Mouse (Mus musculus): Measurements from ENCODE around the gene H2-Oa.

Gene H2-Oa

DNA sequence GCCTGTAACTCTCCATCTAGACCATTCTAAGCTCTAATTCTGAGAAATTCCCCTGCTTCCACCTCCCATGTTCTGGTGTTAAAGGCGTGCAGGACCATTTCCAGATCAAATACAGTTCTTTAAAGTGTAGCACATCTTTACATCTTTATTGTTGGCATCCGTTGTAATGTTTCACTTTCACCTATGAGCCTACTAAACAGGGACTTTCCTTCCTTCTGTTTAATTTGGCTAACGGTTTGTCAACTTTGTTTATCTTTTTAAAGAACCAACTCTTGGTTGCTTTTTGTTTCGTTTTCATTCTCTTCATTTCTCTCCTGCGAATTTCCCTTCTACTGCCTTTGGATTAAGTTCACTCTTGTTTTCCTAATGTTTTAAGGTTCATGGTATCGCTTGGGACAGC lies 10.7 kb downstream of the H2-Oa start:
- DNase-seq: no peak

DNA sequence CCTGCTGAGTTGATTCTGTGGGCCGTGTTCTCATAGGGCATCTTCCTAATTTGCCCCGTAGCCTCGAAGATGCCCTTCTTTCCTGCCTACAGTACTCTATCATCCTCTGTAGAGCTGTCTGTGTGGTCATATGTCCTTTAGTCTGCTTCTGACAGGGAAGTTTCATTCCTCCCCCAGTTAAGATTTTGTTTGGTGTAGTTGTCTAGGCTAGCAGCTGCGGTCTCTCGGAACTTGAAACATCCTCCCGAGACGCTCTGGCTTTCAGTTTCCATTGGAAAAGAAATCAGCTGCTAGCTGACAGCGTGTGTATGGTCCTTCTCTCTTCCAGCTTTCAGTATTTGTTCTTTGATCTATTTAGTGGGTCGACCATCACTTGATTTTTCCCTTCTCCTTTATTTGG lies 12.7 kb downstream of the H2-Oa start:
- no peak for DNase-seq

DNA sequence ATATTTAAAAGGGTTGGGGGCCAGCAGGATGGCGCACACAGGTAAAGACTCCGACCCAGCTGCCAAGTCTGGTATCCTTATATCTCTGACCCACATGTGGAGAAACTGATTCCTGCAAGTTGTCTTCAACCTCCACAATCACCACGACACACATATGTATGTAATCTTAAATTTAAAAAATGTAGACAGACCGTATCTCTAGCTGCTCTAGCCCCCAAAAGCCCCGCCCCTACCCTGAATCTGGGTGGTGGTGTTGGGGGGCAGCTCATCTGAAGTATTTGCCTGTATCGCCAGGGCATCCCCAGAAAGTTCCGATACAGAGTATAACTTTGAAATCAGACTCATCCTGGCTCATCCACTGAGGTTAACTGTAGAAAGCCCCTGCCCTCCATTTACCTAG lies 14.4 kb downstream of the H2-Oa start:
- no peak for DNase-seq

DNA sequence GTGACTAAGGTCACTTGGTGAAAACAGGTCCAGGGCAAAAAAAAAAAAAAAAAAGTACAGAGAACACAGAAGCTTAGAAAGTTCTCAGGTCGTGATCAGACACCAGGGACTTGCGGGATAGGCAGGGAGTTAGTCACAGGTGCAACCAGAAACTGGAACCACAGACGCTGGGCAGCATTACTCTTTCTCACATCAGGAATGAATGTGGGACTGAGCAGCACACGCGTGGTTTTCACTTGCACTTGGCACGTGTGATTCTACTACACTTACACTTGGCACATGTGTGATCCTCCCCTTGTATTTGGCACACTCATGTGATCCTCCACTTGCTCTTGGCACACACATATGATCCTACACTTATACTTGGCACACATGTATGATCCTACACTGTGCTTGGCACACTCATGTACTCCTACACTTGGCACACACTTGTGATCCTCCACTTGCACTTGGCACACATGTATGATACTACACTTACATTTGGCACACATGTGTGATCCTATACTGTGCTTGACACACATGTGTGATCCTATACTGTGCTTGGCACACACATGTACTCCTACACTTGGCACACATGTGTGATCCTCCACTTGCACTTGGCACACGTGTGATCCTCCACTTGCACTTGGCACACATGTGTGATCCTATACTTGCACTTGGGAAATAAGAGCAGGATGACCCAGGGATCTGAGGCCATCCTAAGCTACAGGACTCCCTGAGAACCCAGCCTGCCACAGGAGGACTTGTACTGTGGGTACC lies 15.1 kb downstream of the H2-Oa start:
- no peak for DNase-seq

DNA sequence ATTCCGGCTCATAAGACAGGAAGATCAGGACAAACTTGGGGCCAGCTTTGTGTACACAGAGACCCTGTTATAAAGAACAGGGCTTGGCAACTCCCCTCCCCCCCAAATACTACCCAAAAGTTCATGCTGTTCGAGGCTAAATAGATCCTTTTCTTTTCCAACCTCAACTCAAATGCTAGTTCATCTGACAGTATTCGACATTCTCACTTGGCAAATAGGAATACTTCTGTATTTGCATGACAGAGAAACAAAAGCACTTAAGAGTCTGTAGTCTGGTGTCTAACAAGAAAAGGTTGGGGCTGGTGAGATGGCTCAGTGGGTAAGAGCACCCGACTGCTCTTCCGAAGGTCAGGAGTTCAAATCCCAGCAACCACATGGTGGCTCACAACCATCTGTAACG lies 16.3 kb downstream of the H2-Oa start:
- DNase-seq: no peak

DNA sequence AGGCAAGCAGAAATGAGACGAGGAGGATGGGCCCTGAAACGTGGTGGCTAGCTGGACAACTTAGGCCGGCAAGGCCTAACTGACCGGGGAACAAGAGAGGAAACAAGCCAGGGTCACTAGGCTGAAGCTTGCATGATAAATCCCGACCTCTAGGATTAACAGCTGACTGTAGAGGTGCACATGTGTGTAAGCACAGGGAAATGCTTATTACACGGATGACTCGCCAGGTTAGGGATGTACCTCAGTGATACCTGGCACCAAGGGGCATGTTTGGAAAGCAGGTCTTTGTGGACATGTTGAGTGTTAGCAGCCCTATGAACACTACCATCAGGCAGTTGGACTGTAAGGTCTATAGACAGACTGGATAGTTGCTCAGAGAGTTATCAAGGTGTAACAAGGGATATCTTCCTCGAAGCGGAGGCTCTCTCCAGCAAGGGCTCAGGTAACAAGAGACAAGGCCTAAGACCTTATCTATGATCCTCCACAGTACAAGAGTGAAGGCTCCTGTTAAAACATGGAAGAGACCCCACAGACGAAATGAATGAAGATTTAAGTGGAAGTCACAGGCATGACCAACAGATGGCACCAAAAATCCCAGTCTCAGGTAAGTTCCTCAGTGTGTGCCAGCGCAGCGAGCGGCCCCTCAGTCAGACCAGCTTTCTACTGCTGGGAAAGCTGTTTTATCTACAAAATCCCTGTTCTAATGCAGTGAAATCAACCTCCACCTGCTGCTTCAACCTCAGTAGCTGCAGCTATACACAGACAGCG lies 17.1 kb downstream of the H2-Oa start:
- DNase-seq: peak; percentile 23

DNA sequence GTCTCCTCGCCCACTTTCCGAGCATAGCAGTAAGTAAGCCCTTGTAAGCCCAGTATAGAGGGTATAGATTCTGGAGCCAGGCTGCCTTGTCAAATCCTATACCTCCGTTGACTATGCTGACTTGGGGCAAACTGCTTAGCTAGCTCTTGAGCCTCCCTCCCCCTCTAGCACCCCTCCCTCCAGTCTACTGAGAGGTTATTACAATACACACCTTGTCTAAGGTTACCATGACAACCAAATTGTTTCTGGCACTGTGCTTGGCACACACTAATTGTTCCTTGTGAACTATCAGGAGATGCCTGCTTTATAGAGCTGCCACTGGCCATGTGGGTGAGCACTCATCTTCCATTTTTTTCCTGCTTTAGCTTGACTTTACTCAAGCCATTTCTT lies 17.7 kb downstream of the H2-Oa start:
- peak; percentile 17 for DNase-seq

DNA sequence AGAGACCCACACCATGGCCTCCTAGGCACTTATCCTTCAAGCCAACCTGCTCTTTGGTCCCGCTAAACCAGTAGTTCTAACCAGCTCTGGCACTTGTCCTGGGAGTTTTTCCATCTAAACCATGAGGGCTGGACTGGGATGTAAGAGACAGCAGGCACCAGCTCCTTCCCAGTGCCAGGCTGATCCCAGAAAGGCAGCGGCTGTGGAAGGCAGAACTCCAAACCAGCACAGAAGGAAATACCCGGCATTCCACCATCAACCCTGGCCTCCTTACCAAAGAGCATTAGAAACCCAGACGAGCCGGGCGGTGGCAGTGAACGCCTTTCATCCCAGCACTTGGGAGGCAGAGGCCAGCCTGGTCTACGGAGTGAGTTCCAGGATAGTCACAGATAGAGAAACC lies 18.2 kb downstream of the H2-Oa start:
- no peak for DNase-seq

DNA sequence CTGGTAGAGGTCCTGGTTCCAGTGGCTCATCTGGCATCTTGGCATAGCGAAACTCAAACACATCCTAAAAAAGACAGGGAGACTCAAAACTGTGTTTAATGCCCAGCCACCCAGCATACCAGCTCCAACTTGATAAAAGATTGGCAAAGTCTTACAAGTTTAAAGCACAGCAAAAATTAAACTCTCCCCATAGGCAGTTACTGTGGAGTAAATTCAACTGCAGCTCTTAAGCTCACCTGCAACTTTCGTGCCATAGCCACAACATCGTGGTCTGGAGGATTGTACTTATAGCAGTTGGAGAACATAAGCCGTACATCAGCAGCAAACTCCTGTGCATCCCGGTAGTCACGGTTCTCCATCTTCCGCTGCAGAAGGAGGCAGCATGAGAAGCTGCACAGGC lies 22.0 kb downstream of the H2-Oa start:
- no peak for DNase-seq

DNA sequence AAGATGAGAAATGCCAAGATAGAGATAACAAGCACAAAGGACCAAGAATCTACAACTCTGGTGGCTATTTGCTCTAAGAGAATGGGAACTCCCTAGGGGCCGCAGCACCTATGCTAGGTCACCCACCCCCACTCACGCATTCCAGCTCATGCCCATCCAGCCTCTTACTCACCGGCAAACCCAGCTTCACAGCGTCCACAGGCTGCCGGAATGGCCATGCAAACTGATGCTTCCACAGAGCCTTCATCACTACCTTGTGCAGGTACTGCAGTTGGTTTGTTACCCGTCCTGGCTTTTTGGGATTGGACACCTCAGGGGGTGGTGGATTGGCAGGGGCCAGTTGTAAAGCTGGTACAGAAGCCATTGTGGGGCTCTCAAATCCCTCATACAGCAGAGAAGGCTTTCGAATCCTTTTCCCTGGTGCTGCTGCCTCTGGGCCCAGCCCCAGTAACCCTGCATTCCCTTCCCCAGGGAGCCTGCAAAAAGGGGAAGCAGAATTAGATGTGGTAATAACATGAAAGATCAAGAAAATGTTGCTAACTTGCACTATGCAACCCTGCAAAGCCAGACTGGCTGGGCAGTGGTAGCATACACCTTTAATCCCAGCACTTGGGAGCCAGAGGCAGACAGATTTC lies 24.7 kb downstream of the H2-Oa start:
- peak; percentile 57 for DNase-seq

DNA sequence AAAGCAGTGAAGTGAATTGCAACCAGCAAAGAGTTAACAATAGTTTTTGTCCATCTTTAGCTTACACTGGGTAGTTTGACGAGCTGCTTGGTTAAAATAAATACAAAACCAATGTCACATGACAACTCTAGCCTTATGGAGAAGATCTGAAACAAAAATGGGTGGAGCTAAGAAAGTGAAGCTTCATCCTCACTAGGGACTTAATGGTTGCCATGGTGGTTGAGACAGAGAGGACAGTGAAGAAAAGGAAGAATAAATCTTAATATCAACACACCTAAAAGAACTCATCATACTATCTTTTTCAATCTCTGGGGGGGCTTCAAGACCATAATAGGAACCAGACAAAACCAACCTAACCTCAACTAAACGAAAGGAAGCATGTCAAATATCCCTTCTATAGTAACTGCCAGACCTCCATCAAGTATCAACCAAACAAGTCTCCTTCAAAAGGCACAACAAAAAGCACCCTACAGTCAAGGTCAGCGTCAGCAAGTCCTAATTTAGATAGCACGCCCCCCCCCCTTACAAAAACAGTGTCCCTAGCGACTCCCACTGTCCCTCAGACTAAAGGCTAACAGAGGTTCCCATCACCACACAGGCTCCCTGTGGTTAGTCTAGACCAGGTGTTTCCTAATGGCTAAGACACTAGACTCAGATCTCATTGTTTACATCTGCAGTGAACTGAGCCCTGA lies 25.4 kb downstream of the H2-Oa start:
- peak; percentile 53 for DNase-seq

DNA sequence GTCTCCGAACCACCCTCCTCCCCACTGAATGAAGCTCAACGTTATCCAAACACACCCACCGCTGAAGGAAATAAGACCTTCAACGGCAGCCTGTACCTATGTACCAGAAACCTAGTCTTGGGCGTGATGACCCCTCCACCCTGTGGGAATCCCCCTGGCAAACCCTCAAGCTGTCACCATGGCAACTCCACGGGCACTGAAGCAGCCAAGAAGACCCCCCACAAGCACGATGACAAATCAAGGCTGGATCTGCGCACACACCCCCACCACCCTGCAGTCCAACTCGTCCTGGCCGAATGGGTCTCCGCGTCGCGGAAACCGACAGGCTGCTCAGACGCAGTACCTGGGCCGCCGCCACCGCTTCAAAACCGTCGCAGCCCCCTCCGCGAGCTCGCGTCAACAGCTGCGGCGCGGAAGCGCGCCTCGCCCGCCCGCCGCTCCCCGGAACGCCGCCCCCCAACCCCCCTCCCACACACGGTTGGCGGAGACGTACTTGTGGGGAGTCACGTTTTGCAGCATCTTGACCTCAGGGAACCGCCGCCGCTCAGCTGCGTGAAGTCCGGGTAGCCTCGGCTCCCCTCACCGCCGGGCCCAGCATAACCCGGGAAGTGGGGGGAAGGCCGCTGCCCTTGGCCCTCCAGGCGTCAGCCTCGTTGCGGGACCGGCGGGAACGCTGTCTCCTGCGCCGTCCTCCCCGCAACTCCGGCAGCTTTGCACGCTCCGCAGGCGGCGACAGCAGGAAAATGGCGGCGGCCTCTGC lies 26.2 kb downstream of the H2-Oa start:
- peak; percentile 81 for DNase-seq

DNA sequence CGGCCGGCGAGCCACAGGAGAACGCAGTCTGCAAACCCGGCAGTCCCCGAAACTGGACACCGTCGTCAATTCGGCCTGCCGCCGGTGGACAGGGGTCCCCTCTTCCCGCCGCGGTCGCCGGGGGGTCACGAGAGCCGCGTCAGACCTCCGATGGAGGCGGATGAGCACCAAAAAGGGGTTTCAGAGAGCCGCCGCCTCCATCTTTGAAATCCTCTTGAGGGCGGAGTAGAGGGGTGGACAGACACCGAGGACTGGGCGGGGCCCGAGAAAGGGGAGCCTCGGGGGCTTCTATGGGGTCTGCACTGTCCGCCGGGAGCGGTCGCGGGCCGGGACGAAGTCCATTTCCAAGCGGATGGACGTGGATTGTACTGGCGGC lies 26.7 kb downstream of the H2-Oa start:
- DNase-seq: no peak

DNA sequence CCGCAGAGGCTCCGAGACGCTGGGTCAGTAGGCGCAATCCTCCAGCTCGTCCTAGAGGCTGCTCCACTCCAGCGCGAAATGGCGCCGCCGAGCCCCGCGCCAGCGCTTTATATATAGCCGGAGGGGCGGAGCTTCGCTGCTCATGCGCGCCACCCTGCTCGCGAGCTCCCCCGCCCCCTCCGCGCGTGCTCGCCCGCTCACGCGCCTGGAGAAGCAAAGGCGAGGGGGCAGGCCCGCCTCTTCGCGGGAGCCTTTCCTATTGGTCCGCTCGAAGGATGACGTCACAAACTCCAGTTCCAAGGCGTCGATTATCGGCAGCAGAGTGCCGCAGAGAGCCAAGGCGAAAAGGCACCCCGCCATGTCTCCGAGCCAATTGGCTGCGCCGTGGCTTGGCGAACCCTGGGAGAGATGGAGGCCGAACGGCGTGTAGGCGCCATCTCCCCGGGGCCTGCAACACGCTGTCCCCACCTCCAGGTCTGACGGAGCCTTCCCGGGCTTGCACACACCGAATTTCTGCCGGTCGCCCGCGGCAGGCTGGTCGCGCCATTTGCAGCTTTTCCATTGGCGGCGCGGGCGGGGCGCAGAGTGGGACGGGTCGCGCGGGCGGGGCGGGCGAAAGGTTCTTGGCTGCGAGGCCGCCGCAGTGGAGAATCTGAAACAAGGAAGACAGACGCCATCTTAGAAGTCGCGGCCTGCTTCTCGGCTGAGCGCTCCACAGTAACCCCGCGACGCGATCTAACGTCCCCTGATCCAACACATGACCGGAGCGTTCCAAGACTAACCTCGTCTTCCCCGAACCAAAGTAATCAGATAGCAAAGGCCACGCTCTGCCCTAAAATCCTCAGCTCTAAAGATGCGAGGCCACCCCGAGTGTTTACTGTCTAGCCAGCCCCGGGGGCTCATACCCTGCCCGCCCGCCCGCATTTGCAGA lies 27.4 kb downstream of the H2-Oa start, which contains the start of gene H2-DMa:
H2-DMa (plus strand) TSS at position 293 of the 931 bp plus-strand sequence.
- DNase-seq: peak; percentile 100

DNA sequence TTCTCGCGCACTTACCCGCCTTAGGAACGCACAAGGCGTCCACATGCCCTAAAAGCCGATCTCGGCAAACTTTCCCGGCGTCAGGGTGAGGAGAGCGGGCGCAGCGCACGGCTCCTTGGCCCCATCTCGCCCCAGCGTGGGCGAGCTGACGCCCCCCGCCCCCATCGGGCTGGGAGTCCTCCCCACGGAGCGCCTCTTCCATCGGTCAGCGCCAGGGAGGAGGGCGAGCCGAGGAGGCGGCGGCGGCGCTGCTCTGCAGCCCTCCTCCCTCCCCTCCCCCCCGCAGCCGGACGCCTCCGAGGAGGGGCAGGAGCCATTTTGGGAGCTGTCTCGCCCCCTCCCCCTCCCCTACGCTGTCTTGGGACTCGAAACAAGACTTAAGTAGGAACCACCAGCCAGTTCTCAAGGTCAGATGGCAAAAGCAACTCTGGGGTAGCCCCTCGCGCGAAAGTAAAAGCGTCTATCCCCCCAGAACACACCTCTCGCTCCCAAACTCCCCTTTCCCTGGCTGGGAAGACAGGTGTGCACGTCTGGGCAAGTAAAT lies 28.1 kb downstream of the H2-Oa start:
- DNase-seq: peak; percentile 92

DNA sequence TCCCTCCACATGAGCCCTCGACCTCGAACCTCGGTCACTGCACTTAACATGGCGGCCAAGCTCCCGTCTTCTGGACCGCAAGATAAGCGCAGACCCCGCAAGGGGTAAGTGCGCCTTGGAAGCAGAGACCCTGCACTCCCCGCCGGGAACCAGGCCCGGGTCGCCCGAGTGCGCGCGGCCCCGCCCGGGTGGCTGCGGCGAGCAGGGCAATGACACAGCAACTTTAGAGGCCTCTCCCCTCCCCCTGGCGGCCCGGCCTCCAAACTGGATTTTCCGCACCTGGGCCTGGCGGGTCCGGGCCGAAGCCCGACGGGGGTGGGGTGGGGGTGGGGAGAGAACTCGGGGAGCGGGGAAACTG lies 28.7 kb downstream of the H2-Oa start:
- peak; percentile 87 for DNase-seq

DNA sequence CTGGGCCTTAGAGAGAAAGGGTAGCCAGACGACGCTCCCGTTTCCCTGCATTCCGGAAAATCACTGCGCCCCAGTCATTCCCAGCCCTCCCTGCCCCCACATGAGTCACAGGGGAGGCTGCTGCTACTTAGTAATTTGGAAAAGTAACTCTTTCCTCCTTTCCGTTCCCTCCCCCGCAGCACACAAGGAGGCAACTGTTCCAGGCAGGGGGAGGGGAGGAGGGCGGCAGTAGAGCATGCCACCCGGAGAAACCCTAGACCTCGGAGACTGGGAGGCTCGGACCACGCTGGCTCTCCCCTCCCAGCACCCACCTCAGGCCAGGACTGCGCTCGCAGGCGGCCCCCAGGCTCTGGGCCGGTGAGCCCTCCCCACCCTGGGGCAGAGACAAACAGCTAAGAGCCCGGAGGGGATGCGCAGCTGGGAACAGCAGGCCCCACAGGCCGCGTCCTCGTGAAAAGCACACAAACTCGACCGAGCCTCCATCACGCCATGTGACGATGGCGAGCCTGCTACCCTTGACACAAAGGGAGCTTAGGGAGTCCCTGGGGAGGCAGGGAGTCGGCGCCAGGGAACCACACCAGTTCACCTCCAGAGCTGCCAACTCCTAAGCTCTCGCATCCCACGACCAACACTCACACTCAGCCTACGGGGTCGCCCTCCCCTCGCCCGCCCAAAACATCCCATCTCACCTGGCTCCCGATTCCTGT lies 29.2 kb downstream of the H2-Oa start:
- peak; percentile 90 for DNase-seq

DNA sequence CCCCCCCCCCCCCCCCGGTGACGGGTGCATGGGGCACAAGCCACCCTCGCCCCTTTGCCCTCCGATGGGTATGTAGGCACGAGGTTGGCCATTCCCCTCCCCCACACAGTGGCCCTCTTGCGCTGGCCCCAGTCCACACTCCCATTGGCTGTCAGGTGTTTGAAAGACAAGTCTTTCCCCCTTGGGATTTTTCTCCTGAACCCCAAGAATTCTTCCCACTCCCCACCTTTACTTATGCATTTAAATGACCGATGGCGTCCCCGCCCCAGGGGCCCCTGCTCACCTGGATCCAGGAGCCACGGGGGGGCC lies 29.7 kb downstream of the H2-Oa start:
- peak; percentile 89 for DNase-seq

DNA sequence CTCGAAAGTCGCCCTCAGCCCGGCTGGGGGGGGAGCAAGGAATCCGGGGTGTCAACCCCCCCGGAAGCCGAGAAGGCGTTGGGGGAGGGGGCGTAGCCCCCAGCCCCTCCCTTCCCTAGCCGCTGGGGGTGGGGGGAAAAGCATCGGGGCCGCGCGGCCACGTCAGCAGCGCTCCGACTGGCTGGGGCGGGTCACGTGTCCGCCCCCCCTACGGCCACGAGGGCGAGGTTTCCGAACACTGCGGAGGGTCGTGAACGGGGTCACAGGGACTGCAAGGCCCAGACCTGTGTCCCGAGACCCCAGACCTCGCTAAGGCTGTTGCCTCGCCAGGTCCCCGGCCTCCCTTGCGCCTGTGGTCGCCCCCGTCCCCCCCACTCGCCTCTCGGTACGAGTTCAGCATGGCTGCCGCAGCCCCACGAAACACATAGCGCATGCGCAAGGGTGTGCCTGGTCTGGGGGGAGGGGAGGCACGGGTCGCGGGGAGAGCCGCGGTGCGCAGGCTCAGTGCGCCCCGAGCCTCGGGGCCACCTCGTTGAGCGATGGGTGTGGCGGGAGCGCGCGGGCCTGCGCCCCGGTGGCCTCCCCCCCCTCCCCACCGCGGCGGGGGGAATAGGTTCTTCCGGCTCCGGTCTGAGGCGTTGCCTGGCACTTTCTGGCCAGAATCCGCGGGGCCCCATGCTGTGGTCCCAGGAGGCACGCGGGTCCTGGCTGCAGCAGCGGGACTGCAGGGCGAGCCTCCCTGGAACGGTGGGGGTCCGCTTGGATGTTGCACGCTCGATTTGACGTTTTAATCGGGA lies 30.2 kb downstream of the H2-Oa start, which contains the start of gene Brd2:
Brd2 (minus strand) TSS at position 447 of the 797 bp plus-strand sequence.
- peak; percentile 97 for DNase-seq

DNA sequence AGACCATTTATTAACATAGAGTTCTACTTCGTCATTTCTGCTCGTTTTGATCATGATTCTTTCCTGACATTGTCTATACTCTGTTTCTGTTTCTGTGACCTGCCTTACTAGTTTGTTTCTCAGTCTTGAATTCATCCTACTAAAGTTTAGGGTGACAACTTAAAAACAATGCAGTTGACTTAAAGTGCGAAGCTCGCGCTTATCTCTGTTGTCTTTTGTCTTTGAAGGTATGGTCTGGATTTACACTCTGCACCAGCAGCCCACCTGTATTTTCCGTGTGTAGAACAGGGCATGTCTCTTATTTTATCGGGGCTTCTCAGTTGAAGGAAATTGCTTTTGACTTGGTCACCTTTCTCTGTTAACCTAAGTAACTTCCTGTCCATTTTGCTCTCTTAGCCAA lies 31.0 kb downstream of the H2-Oa start:
- DNase-seq: no peak
